Mouse (Mus musculus) frontal cortex, postnatal 10 days (tissue): ENCODE measurements around the gene Gm26727.
"Not testable (repeated sequence)": the region's sequence is repeated elsewhere in the genome, so short reads cannot be mapped to it uniquely, and the experiment has no call there.

Experiments used
- DNase-seq, 2 experiments: peaks; one replicate each; pipeline ENCODE4 v3.0.0; 2022; ENCODE audit warnings: low spot score in 2 of 2, mixed read lengths in 1 of 2

Gm26727 gene

DNA sequence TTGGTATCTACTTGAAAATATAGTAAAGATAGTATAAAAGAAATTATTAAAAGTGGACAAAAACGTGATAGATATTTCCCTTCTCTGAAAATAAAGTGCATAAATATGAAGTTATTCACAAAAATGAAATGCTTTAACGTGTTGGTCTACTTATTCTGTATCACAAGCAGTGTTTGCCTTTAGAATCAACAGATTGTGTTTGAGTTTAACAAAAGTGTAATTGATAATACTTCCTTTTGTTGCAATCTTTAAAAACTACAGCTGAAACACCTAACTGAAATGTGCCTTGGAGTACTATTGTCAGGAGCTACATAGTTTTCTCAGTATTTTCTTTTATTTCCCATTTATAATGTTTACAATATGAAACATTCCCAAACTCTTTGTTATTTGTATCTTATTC lies at the start of gene Gm26727:
Gene Gm26727 (minus strand): TSS at position 101 of the 400 bp plus-strand sequence.
- DNase-seq, result no peak

- DNase-seq, result no peak
Observed at GRCm38 (mm10) chr2:67481051-67481450, 48.1 kb upstream of the Gm26727 start.

DNA sequence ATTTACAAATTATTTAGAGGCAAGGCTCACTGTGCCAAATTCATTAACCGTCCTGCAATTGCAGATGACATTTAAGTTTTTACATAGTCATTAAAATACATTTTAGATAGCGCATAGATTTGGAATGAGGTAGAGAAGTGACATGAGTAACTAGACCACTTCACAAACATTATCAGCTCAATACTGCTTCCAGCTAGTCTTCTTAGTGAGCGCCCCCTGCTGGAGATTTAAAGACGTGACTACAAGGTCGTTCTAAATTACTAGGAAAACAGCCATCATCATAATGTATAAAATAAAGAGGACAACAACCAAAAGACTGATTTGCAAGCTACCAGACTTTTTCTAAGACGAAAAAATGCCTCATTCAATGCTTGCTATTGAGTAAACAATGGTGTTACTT lies 44.8 kb upstream of the Gm26727 start:
- DNase-seq, result peak in 1 of 2 experiments; percentile 24

DNA sequence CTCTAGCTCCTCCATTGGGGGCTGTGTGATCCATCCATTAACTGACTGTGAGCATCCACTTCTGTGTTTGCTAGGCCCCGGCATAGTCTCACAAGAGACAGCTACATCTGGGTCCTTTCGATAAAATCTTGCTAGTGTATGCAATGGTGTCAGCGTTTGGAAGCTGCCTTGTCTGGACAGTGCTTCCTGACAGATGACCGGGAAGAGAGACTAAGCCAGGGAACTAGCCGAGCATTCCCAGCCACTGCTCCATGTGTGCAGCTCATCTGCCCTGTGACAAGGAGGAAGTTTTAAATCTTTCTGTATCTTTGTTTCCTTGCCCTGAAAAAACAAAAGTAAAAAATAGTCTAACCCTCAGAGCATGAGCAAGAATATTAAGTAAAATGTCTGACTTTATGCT lies 37.0 kb upstream of the Gm26727 start:
- DNase-seq, result not testable (repeated sequence)

GRCm38 (mm10) chr2:67467036-67467435 lies 34.1 kb upstream of the Gm26727 start:
- no peak for DNase-seq

DNA sequence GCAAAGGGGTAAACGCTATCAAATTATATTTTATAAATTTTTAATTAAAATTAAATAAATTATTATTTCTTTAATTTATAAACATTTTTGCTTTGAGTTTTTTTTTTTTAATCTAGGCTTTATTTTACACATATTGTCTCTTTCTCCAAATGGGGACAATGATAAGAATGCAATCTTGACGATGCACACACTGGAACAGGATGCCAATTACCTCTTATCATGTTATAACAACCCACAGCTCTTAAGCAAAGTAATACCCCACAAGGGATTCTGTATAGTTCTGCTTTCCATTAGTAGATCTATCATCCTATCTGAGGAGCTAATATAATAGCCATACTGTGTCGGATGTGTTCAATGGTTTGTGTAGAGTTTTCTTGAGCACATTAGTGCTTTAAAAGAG lies 27.9 kb upstream of the Gm26727 start:
- DNase-seq, result no peak

- peak; percentile 4 to 17 for DNase-seq
Observed at GRCm38 (mm10) chr2:67447206-67447605, 14.2 kb upstream of the Gm26727 start.

GRCm38 (mm10) chr2:67446772-67447171 lies 13.8 kb upstream of the Gm26727 start:
- no peak for DNase-seq

DNA sequence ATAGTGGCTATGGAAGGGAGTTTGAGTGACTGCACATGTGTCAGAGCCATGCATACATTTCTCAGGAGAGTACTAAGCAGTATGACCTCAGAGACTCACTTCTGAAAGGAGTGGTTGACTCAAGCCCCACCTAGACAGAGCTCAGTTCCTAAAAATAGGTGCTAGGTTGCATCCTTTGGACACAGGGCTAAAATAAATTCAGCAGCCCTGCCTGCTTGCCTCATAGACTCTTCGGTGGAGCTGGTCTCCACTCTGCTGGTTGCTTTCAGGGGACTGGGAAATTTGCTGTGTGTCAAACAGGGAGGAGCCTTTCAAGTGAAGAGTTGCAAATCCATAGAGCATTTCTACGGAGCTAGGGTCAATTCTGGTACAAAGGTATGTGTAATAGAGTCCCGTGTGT lies 12.8 kb upstream of the Gm26727 start, which contains the start of gene Xirp2:
Gene Xirp2 (plus strand): TSS at position 223 of the 400 bp plus-strand sequence.
- DNase-seq, result no peak

DNA sequence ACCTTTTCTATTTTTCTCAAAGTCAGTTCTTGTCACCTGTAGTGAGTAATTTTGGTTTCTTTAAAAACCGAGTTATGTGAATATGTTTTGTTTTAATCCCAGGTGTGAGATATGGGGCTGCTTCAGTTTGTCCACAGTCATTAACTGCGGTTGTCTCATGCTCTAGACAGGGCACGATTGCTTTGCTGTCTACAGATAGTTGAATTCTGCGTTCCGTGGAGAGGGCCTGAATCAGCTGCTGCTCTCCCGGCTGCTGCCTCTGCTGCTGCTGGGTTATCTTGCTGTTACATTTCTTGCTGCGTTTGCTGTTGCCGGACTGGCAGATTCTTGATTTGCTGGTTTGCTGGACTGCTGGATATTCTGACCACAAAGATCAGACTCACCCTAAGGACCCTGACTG lies 5.3 kb upstream of the Gm26727 start:
- no peak for DNase-seq

DNA sequence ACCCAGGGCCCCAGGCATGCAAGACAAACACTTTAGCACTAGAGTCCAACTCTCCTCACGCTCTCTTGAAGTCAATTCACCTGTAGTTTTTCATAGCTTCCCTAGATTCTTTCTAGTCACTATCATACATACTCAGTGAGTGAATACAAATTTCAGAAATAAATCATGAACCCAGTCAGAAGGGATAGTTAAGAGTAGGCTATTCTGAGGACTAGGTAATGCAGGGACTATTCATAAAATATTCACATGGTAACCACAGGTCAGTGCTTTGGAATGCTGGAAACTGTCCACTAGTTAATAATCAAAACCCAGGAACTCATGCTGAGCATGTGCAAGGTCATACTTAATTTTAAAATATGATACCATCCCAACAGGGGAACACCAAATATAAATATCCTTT lies 10.2 kb downstream of the Gm26727 start:
- no peak for DNase-seq

- no peak for DNase-seq
Observed at GRCm38 (mm10) chr2:67420853-67421252, 12.1 kb downstream of the Gm26727 start.

DNA sequence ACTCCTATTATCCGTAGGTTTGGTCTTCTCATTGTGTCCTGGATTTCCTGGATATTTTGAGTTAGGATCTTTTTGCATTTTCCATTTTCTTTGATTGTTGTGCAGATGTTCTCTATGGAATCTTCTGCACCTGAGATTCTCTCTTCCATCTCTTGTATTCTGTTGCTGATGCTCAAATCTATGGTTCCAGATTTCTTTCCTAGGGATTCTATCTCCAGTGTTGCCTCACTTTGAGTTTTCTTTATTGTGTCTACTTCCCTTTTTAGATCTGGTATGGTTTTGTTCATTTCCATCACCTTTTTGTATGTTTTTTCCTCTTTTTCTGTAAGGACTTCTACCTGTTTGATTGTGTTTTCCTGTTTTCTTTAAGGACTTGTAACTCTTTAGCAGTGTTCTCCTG lies 19.6 kb downstream of the Gm26727 start, which contains the start of gene Gm21830:
Gene Gm21830 (plus strand): TSS at position 301 of the 400 bp plus-strand sequence.
- not testable (repeated sequence) for DNase-seq
